Mouse (Mus musculus): ENCODE results near the gene Atg14. TPM values are rescaled to one million over a fixed set of nuclear protein-coding genes. Genes with fewer than 3 reads are reported as not detected.

Atg14 gene
- polyA plus RNA-seq, 1 experiment from 2014 or later = 19.3 TPM

DNA sequence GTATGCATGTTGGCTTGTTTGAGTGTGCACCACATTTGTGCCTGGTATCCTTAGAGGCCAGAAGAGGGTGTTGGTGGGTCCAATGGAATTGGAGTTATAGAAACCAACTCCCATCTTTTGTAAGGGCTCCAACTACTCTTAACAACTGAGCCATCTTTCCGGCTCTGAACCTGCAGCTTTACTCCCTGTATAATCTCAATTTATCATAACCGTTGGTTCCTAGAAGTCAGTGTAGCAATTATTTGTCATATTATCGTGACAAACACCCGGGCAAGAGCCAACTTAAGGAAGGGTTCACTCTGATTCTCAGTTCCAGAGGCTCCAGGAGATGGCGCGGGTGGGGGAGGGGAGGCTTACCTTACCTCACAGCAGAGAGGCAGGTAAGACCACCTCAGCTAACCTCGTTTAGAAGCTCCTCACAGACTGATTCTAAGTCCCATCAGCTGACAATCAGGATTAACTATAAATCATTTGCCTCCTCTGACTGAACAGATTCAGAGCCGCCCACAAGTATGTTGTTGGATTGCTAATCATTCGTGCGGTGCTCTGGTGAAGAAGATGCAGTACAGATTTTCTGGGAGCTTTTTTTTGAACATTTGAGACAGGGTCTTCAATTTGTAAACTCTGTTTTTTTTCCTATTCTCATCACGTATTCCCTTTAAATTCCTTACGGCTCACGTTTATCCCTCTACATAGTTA lies 49.5 kb downstream of the Atg14 start:
- H3K27me3 ChIP-seq = no peaks in the 10 kb centered on the region
- no peak overlapping the region for H3K27ac ChIP-seq (replicated peaks)
- H3K36me3 ChIP-seq = no peaks in the 10 kb centered on the region
- no peak overlapping the region for H3K9ac ChIP-seq
- no peaks in the 10 kb centered on the region for H3K4me1 ChIP-seq (replicated peaks)
- WGBS = 87% methylated on average over 13 of the region's 13 CpGs
- H3K9me3 ChIP-seq = no peaks in the 10 kb centered on the region
- H3K4me3 ChIP-seq = no peak overlapping the region
- H3K4me2 ChIP-seq = no peak overlapping the region
- ATAC-seq (ENCODE audit: low read depth) = no peak

DNA sequence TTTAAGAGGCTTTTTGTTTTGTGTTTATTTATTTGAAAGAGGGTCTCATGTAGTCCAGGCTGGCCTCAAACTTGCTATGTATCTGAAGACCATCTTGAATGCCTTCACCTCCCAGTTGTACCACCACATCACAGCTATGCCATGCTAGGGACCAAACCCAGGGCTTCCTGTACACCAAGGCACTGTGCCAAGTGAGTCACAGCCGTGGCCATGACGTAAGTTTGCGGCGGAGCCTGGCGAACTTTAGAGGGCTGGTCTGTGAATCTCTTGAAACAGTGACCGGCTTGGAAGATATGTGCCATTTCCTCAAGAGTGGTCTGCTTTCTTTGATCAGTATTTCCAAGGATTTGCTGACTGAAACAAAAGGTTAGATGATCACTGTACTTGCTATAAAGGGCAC lies 51.8 kb downstream of the Atg14 start:
- WGBS = 94% methylated on average over 6 of the region's 6 CpGs
- H3K9ac ChIP-seq = no peak overlapping the region
- no peaks in the 10 kb centered on the region for H3K9me3 ChIP-seq
- H3K27ac ChIP-seq (replicated peaks) = no peak overlapping the region
- H3K4me2 ChIP-seq = no peak overlapping the region
- no peak overlapping the region for H3K4me3 ChIP-seq
- no peak for ATAC-seq (ENCODE audit: low read depth)
- no peaks in the 10 kb centered on the region for H3K27me3 ChIP-seq
- no peaks in the 10 kb centered on the region for H3K36me3 ChIP-seq
- H3K4me1 ChIP-seq (replicated peaks) = peaks cover 8% of the 10 kb centered on the region

DNA sequence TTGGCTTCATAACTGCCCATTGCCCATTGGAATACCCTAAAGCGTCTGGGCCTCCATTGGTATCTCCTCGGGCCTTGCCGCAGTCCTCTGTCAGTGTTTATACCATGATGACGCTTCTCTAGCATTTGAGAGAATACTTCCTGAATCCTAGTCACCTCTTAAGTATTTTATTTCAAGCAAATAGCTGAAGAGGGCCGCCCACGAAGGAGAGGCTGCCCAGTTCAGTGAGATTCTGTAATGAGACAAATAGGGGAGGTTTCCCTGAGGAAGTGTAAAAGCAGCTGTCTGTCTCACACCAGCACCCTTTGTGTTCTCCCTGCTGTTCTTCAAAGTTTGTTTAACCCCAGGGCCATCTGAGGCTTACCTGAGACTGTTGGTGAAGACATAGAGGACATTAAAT lies 53.7 kb downstream of the Atg14 start:
- Histone ChIP-seq H3K36me3 (no peaks in the 10 kb centered on the region), H3K27ac (replicated peaks) (no peak overlapping the region), H3K4me2 (no peak overlapping the region), H3K9me3 (no peaks in the 10 kb centered on the region), H3K9ac (no peak overlapping the region), H3K27me3 (no peaks in the 10 kb centered on the region), H3K4me1 (replicated peaks) (peaks cover 8% of the 10 kb centered on the region), H3K4me3 (no peak overlapping the region)
- 86% methylated on average over 6 of the region's 6 CpGs for WGBS
- ATAC-seq (ENCODE audit: low read depth) = no peak

DNA sequence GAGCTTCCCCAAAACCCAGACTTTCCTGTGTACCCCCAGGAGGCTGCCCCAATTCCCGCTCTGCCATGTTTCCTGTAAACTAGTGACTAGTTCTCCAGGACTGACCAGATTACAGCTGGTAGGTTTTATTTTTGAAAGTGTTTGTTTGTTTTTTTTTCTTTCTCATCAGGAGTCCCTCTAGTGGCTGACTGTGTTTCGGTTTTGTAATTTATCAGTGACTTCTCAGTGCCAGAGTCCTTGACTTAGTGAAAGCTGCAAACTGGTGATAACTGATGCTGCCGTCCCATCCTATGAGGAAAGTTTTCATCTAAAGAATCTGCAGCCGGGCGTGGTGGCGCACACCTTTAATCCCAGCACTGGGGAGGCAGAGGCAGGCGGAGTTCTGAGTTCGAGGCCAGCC lies 54.8 kb downstream of the Atg14 start:
- H3K9ac ChIP-seq = no peak overlapping the region
- no peak overlapping the region for H3K4me2 ChIP-seq
- no peaks in the 10 kb centered on the region for H3K9me3 ChIP-seq
- WGBS = 89% methylated on average over 8 of the region's 8 CpGs
- H3K4me1 ChIP-seq (replicated peaks) = peaks cover 8% of the 10 kb centered on the region
- H3K27ac ChIP-seq (replicated peaks) = no peak overlapping the region
- H3K4me3 ChIP-seq = no peak overlapping the region
- ATAC-seq (ENCODE audit: low read depth) = no peak
- no peaks in the 10 kb centered on the region for H3K36me3 ChIP-seq
- no peaks in the 10 kb centered on the region for H3K27me3 ChIP-seq

DNA sequence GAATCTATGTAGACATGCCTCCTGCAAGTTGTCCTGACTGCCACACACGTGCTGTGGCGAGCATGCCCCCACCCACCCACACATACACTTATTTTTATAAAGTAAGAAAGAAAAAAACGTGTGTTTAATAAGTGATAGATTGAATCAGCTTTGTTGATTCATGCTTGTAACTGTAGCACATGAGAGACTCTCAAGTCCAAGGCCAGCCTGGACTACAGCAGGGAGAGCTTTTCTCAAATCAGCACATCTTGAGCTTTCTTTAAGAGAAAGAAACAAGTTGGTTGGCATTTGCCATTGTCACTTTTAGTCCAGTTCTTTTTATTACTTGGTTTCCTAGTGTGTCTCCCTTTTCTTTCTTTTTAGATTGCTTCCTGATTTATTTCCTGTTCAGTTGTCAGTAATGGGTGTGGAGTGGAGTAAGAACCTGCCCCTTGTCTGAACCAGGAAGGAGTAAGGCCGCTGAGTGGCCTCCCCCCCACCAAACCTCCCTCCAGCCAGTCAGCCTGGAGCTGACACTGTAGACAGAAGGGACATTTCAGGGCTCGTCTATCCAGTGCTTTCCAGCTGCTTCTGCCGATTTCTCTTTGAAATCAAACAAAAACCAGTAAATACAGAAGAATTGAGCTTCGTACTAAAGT lies 55.5 kb downstream of the Atg14 start:
- 30% methylated on average over 7 of the region's 7 CpGs for WGBS
- Histone ChIP-seq H3K4me3 (no peak overlapping the region), H3K36me3 (no peaks in the 10 kb centered on the region), H3K9ac (no peak overlapping the region), H3K4me1 (replicated peaks) (peaks cover 8% of the 10 kb centered on the region), H3K9me3 (no peaks in the 10 kb centered on the region), H3K4me2 (no peak overlapping the region), H3K27me3 (no peaks in the 10 kb centered on the region), H3K27ac (replicated peaks) (no peak overlapping the region)
- ATAC-seq (ENCODE audit: low read depth) = no peak

DNA sequence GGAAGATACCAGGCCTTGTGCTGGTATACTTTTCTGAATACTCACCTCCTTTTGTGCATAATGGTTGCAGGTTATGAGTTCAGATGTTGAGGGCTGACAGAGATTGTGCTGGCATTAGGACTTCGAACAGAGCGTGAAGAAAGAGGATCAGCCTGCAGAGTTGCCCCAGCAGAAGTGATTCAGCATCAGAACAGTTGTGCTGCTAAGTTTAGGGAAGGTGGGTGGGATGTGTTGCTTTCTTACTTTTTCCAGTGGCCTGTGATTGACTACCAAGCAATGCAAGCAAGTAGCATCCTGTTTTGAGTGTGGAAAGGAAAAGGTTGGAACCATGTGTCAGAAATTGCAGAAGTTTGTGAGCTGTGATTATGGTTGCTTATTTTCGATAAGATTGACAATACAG lies 56.8 kb downstream of the Atg14 start:
- Histone ChIP-seq H3K4me2 (no peak overlapping the region), H3K27me3 (no peaks in the 10 kb centered on the region), H3K4me3 (no peak overlapping the region), H3K27ac (replicated peaks) (no peak overlapping the region), H3K9ac (no peak overlapping the region), H3K36me3 (no peaks in the 10 kb centered on the region), H3K4me1 (replicated peaks) (peaks cover 8% of the 10 kb centered on the region), H3K9me3 (no peaks in the 10 kb centered on the region)
- whole genome bisulfite sequencing = 91% methylated on average over 3 of the region's 3 CpGs
- ATAC-seq (ENCODE audit: low read depth) = no peak

DNA sequence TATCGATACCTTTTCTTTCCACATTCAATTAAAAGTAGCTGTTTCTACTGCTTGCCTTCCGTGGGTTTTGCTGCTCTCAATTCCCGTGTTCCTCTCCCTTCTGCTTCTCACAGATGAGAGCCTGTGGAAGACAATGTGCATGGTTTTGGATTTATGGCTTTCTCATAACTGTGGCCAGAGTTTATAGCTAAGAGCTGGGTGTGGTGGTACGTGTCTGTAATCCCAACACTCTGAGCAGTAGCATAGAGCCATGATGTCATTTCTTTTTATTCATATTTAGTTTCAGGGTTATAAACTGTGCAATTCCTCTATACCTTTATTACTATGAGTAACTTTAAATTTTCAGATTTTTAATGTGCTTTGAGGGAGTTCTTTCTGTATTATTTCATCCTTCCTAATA lies 60.2 kb downstream of the Atg14 start:
- no peak for ATAC-seq (ENCODE audit: low read depth)
- no peak overlapping the region for H3K4me3 ChIP-seq
- H3K9ac ChIP-seq = no peak overlapping the region
- 75% methylated on average over 4 of the region's 4 CpGs for WGBS
- H3K27ac ChIP-seq (replicated peaks) = no peak overlapping the region
- no peak overlapping the region for H3K4me2 ChIP-seq
- peaks cover 6% of the 10 kb centered on the region for H3K4me1 ChIP-seq (replicated peaks)
- peaks cover 4% of the 10 kb centered on the region; the same call in 1 of the 2 replicates for H3K36me3 ChIP-seq
- H3K9me3 ChIP-seq = no peaks in the 10 kb centered on the region
- no peaks in the 10 kb centered on the region for H3K27me3 ChIP-seq

DNA sequence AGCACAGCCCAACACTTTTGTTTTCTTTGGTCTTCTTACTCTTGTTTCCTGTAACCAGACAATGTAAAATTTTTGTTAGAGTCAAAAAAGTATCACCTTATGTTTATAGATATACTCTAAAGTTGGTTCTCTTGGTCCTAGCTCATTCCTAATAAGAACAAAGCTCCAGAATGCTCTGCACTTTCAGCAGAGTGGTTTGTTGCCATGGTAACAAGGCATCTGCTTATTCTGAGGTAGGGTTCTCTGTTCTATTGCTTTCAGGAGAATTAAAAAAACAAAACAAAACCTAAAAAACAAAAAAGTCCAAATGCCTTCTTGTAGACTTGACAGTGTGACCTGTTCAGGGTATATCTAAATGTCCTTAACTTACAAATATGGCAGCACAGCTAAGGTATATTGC lies 62.4 kb downstream of the Atg14 start:
- Histone ChIP-seq H3K4me1 (replicated peaks) (no peaks in the 10 kb centered on the region), H3K4me3 (no peak overlapping the region), H3K9me3 (no peaks in the 10 kb centered on the region), H3K27ac (replicated peaks) (no peak overlapping the region), H3K9ac (no peak overlapping the region), H3K27me3 (no peaks in the 10 kb centered on the region), H3K36me3 (peaks cover 11% of the 10 kb centered on the region; the same call in 1 of the 2 replicates), H3K4me2 (no peak overlapping the region)
- no peak for ATAC-seq (ENCODE audit: low read depth)

DNA sequence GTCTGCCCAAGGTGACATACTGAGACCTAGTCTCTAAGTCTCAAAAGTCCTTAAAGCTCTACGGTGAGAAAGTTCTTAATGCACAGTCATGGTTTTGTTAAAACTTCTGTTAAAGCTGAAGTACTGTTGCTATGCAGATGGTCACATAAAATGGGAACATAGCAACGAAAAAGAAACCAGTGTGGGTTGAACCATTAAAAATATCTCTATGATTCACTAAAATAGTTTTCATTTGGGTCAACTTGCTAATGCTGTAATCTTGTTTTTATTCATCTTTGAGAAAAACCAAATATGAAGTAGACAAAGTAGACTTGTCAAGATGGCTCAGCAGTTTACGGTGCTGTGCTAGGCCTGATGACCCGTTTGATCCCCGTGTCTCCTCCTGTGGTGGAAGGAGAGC lies 63.8 kb downstream of the Atg14 start:
- H3K4me3 ChIP-seq = no peak overlapping the region

DNA sequence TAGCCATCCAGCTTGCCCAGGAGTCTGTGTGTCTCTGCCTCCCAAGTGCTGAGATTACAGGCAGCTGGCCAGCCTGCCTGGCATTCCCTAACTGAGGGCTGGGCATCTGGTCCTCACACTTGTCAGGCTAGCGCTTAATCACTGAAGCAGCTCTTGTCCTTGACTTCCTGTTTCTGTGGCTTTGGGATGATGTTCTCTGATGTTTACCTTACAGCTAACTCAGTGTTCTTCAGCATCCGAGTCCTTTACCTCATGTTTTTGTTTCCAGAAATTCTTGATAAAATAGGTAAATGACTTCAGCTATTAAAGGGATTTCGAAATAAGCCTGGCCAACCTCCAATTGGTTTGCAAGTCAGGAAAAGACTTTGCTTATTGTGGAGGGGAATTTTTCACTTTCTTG lies 66.4 kb downstream of the Atg14 start:
- no peak overlapping the region for H3K27ac ChIP-seq (replicated peaks)
- H3K4me3 ChIP-seq = no peak overlapping the region
- no peaks in the 10 kb centered on the region for H3K27me3 ChIP-seq
- H3K4me2 ChIP-seq = no peak overlapping the region
- no peaks in the 10 kb centered on the region for H3K4me1 ChIP-seq (replicated peaks)
- WGBS = 94% methylated on average over 3 of the region's 3 CpGs
- peaks cover 11% of the 10 kb centered on the region; the same call in 1 of the 2 replicates for H3K36me3 ChIP-seq
- no peak for ATAC-seq (ENCODE audit: low read depth)
- no peaks in the 10 kb centered on the region for H3K9me3 ChIP-seq
- no peak overlapping the region for H3K9ac ChIP-seq

More for the DNA sequence above, 63.8 kb downstream of the Atg14 start:
- 96% methylated on average over 5 of the region's 5 CpGs for WGBS
- Histone ChIP-seq H3K9ac (no peak overlapping the region), H3K9me3 (no peaks in the 10 kb centered on the region), H3K36me3 (peaks cover 11% of the 10 kb centered on the region; the same call in 1 of the 2 replicates), H3K4me1 (replicated peaks) (no peaks in the 10 kb centered on the region), H3K27ac (replicated peaks) (no peak overlapping the region), H3K4me2 (no peak overlapping the region), H3K27me3 (no peaks in the 10 kb centered on the region)
- no peak for ATAC-seq (ENCODE audit: low read depth)

DNA sequence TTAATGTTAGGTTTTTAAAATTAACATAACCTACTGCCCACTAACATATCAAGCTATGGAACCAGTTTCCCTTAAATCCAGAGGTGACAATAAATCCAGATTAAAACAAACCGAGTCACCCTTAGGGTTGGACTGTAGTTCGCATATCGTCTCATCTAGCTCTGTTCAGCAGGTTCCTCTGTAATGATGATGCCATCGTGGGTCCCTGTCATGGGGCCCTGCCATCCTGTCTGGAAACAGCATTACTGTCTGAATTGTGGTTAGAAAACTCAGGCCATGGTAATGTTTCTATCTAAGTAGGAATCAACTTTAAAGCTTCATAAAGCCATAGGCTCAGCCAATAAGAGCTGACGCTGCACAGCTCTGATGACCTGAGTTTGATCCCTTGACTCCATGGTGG lies 71.8 kb downstream of the Atg14 start:
- whole genome bisulfite sequencing = 73% methylated on average over 5 of the region's 5 CpGs
- Histone ChIP-seq H3K27me3 (no peaks in the 10 kb centered on the region), H3K4me3 (no peak overlapping the region), H3K36me3 (no peaks in the 10 kb centered on the region), H3K4me2 (no peak overlapping the region), H3K4me1 (replicated peaks) (no peaks in the 10 kb centered on the region), H3K9me3 (no peaks in the 10 kb centered on the region), H3K9ac (no peak overlapping the region), H3K27ac (replicated peaks) (no peak overlapping the region)
- ATAC-seq (ENCODE audit: low read depth) = no peak

DNA sequence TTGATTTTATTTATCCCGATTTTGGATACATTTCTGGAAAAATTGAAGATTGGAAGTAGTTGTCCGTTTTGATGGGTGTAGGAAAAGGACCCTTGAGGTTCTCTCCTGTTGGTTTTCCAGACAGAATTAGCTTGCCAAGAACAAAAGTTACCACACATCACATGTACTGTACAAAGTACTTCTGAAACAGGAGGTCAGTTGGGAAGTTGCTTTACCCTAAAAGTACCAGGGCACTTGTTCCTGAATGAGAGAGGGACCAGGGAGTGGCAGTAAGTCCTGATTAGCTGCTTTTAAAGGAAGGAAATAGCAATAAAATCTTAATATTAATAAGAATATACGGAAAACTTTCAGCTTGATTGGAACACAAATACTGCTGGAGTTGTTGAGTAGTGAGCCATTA lies 73.3 kb downstream of the Atg14 start:
- no peak for ATAC-seq (ENCODE audit: low read depth)

DNA sequence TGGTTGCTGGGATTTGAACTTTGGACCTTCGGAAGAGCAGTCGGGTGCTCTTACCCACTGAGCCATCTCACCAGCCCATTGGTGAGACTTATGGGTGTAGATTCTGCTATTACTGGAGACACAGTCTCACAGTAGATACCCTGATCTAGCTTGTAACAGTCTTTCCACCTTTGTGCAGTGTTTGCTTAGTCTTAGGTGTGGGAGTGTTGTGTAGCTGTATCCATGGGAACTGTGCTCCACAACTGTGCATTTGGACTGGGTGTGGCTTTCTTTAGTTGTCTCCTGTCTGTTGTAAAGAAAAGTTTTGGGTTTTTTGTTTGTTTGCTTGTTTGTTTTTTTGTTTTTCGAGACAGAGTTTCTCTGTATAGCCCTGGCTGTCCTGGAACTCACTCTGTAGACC lies 74.5 kb downstream of the Atg14 start:
- Histone ChIP-seq H3K9ac (no peak overlapping the region), H3K4me2 (no peak overlapping the region), H3K9me3 (no peaks in the 10 kb centered on the region), H3K36me3 (no peaks in the 10 kb centered on the region), H3K4me3 (no peak overlapping the region), H3K27me3 (no peaks in the 10 kb centered on the region), H3K27ac (replicated peaks) (no peak overlapping the region), H3K4me1 (replicated peaks) (no peaks in the 10 kb centered on the region)
- ATAC-seq (ENCODE audit: low read depth) = no peak
- WGBS = 91% methylated on average over 3 of the region's 3 CpGs

More for the DNA sequence above, 73.3 kb downstream of the Atg14 start:
- WGBS = 83% methylated on average over 3 of the region's 3 CpGs
- H3K27me3 ChIP-seq = no peaks in the 10 kb centered on the region
- H3K27ac ChIP-seq (replicated peaks) = no peak overlapping the region
- H3K4me2 ChIP-seq = no peak overlapping the region
- H3K9ac ChIP-seq = no peak overlapping the region
- no peaks in the 10 kb centered on the region for H3K9me3 ChIP-seq
- H3K4me1 ChIP-seq (replicated peaks) = no peaks in the 10 kb centered on the region
- H3K4me3 ChIP-seq = no peak overlapping the region
- no peaks in the 10 kb centered on the region for H3K36me3 ChIP-seq
